Mouse (Mus musculus) G1E (cell line): Measurements from ENCODE around the gene Medag.

Experiments
- CTCF ChIP-seq: IDR thresholded peaks from 2 replicates; pipeline ENCODE4 v1.5.1; 2012; ENCODE audit warnings: low read depth, low read length, inconsistent platforms, mixed read lengths
- GATA1 ChIP-seq: IDR thresholded peaks from 2 replicates; pipeline ENCODE4 v1.6.1; 2012; ENCODE audit warnings: borderline replicate concordance, low read length, inconsistent platforms, mixed read lengths
- TAL1 ChIP-seq: conservative IDR thresholded peaks from 2 replicates; pipeline ENCODE4 v1.6.1; 2012; ENCODE audit warnings: low read depth, low read length, inconsistent platforms, mixed read lengths

DNA sequence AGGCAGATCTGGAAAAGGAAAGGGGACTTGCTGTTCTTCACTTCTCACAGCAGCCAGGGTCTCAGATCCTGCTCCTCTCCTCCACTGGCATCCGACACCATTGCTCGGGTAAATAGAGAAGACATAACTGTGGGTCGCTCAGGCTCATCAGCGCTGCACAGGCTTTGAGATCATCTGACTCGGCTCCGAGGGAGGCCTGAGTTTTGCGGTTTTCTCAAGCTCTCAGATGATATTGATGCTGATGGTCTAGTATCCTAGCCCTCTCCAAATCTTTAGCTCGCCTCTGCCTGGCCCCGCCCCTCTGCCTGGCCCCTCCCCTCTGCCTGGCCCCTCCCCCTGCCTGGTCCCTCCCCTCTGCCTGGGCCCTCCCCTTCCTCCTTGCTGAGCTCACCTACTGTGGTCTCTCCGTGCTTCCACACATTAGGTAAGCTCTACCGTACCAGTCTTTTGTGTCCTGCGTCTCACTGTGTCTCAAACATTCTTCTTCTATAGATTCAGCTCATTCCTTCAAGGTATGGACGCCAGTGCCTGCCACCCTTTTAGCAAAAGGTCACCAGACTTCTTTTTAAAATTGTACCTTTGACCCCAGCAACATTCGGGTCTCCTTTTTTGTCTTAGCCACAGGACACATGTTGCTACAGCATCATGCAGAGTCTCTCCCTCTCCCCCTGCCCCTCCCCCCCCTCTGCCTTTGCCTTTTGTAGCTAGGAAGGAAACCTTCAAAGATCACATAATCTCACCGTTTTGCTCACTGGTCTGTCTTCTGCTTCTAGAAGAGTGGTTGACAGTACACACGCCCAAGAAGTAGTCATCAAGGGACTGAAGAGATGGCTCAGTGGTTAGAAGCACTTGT lies 47.4 kb upstream of the Medag start:
- no peak for TF ChIP-seq CTCF
- no peak for TF ChIP-seq GATA1
- no peak for TF ChIP-seq TAL1
